ENCODE assay signal across 25 mouse cellular contexts in the genomic region with DNA sequence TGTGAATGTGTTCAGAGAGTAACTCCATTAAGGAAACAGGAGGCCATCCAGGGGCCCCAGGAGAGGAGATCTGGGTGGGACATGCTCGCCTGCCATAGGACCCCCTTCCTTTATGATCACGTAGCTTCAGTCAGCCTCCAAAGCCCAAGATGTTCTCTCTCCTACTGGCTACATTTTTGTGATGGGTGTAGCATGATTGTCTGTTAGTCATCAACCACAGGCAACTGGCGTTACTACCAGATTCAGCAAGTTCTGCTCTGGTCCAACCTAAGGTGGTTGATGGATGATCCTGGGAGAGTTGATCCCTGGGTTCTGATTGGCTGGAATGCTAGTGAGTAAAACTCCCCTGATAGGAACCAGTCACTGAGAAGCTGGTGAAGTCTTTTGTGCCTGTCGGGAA. TPM values are rescaled to one million over a fixed set of nuclear protein-coding genes. Genes with fewer than 3 reads are reported as not detected.
DNase-seq lines count a peak whose midpoint lies in the region; ATAC-seq and TF ChIP-seq lines count a peak whose summit lies in the region.
"Had no signal": no experiment of that assay in that cellular context is flagged by ENCODE, and none has a peak within 500 bp of the region (broad histone marks: within the 10 kb centered on the region; RNA-seq: fewer than 3 reads in every experiment).

No protein-coding gene starts in this region.

- H3K36me3 ChIP-seq in heart, adult 2 months (ENCODE audit: control insufficient read depth, insufficient read depth, low read length): no peaks in the 10 kb centered on the region
- H3K36me3 ChIP-seq in embryonic facial prominence, embryonic 15.5 days: no peaks in the 10 kb centered on the region
- H3K36me3 ChIP-seq in stomach, postnatal 0 days (ENCODE audit: control insufficient read depth, insufficient read depth, low read length): no peaks in the 10 kb centered on the region
- no peaks in the 10 kb centered on the region for H3K36me3 ChIP-seq in intestine, embryonic 15.5 days
- H3K36me3 ChIP-seq: forebrain, embryonic 12.5 days; heart, embryonic 10.5 days; limb, embryonic 12.5 days; liver, embryonic 12.5 days had no signal

- TF ChIP-seq EP300 in heart, adult 2 months (IDR thresholded peaks at IDR 0.05; ENCODE audit: insufficient read depth, low read depth, low read length): no peak
- TF ChIP-seq EP300 in stomach, postnatal 0 days (optimal IDR thresholded peaks at IDR 0.05): no peak

- H3K27ac ChIP-seq in heart, adult 2 months: peak overlapping the region; percentile 42; the same call in 1 of the 2 replicates
- peak overlapping the region; percentile 87; the same call in 1 of the 2 replicates for H3K27ac ChIP-seq in embryonic facial prominence, embryonic 15.5 days (replicated peaks)
- H3K27ac ChIP-seq in stomach, postnatal 0 days (replicated peaks): no peak overlapping the region
- no peak overlapping the region for H3K27ac ChIP-seq in intestine, embryonic 15.5 days
- H3K27ac ChIP-seq: forebrain, embryonic 12.5 days; heart, embryonic 10.5 days; hindbrain, postnatal 0 days; liver, embryonic 12.5 days had no signal

- 72% methylated on average over 4 of the region's 4 CpGs for WGBS in heart, adult 2 months
- 60% methylated on average over 4 of the region's 4 CpGs for WGBS in embryonic facial prominence, embryonic 15.5 days
- 52% methylated on average over 4 of the region's 4 CpGs for WGBS in stomach, postnatal 0 days
- 75% methylated on average over 4 of the region's 4 CpGs for WGBS in intestine, embryonic 15.5 days
- 82% methylated on average over 4 of the region's 4 CpGs for WGBS in lung, adult 2 months

- in situ Hi-C loops in Patski (cut with MboI; ENCODE audit: low pct_unique_long_range_greater_than_20kb): loop anchor here (25.0 kb wide), 1 partner anchor 840 kb away; the partner anchor contains the start of gene Zxdc

- no peak overlapping the region for H3K4me3 ChIP-seq in heart, adult 2 months
- no peak overlapping the region for H3K4me3 ChIP-seq in embryonic facial prominence, embryonic 15.5 days (replicated peaks)
- no peak overlapping the region for H3K4me3 ChIP-seq in stomach, postnatal 0 days (ENCODE audit: low read depth, low read length)
- no peak overlapping the region for H3K4me3 ChIP-seq in intestine, embryonic 15.5 days (replicated peaks)
- no peak overlapping the region for H3K4me3 ChIP-seq in lung, adult 2 months (replicated peaks; ENCODE audit: extremely low read depth, low read depth, low read length)
- H3K4me3 ChIP-seq: forebrain, embryonic 12.5 days; heart, embryonic 10.5 days; limb, embryonic 12.5 days; liver, embryonic 12.5 days had no signal

- H3K4me1 ChIP-seq in heart, adult 2 months (ENCODE audit: control insufficient read depth, insufficient read depth, low read length): peaks cover 7% of the 10 kb centered on the region
- peaks cover 56% of the 10 kb centered on the region for H3K4me1 ChIP-seq in embryonic facial prominence, embryonic 15.5 days
- no peaks in the 10 kb centered on the region for H3K4me1 ChIP-seq in stomach, postnatal 0 days (replicated peaks; ENCODE audit: control insufficient read depth, insufficient read depth)
- peaks cover 7% of the 10 kb centered on the region; the same call in 1 of the 2 replicates for H3K4me1 ChIP-seq in intestine, embryonic 15.5 days (replicated peaks)
- H3K4me1 ChIP-seq in lung, adult 2 months (ENCODE audit: control insufficient read depth, insufficient read depth, low read length): peaks cover 2% of the 10 kb centered on the region; the same call in 1 of the 2 replicates
- H3K4me1 ChIP-seq: liver, embryonic 12.5 days had no signal

- TF ChIP-seq CTCF in heart, adult 2 months (IDR thresholded peaks at IDR 0.05): no peak
- no peak for TF ChIP-seq CTCF in Patski (IDR thresholded peaks at IDR 0.05)
- no peak for TF ChIP-seq CTCF in stomach, postnatal 0 days (IDR thresholded peaks at IDR 0.05; ENCODE audit: low read depth)
- no peak for TF ChIP-seq CTCF in lung, adult 2 months (IDR thresholded peaks at IDR 0.05; ENCODE audit: insufficient read depth, low read length)

- peak; percentile 66 for ATAC-seq in Patski
- no peak for ATAC-seq in embryonic facial prominence, embryonic 15.5 days (ENCODE audit: insufficient number of reproducible peaks, low FRiP score, low TSS enrichment, low read depth)
- peak; percentile 60 for ATAC-seq in stomach, postnatal 0 days (ENCODE audit: low FRiP score, low TSS enrichment)
- no peak for ATAC-seq in intestine, embryonic 15.5 days
- ATAC-seq: activated CD4-positive, CD25-positive, alpha-beta regulatory T cell, adult 4 months; hindbrain, postnatal 0 days; intestine, postnatal 0 days; liver, embryonic 12.5 days had no signal

- no peaks in the 10 kb centered on the region for H3K27me3 ChIP-seq in heart, adult 2 months (ENCODE audit: control insufficient read depth, insufficient read depth, low read length)
- no peaks in the 10 kb centered on the region for H3K27me3 ChIP-seq in Patski
- no peaks in the 10 kb centered on the region for H3K27me3 ChIP-seq in embryonic facial prominence, embryonic 15.5 days
- H3K27me3 ChIP-seq in stomach, postnatal 0 days (ENCODE audit: control insufficient read depth, insufficient read depth, low read length): no peaks in the 10 kb centered on the region
- no peaks in the 10 kb centered on the region for H3K27me3 ChIP-seq in intestine, embryonic 15.5 days (replicated peaks)

- POLR2A ChIA-PET in Patski (lab: Charles Lee): no interaction called here

- no peak for TF ChIP-seq POLR2A in heart, adult 2 months (IDR thresholded peaks at IDR 0.05; ENCODE audit: insufficient read depth, low read depth, low read length)
- no peak for TF ChIP-seq POLR2A in lung, adult 2 months (IDR thresholded peaks at IDR 0.05; ENCODE audit: borderline replicate concordance, extremely low read depth, low read depth, low read length)

- intact Hi-C loops in heart, adult 2 months (cut with DNase I): no loop called here
- intact Hi-C loops in heart, postnatal 10 days (cut with DNase I): no loop called here

- CTCF ChIA-PET in Patski (lab: Charles Lee): interaction anchor here (1.1 to 1.9 kb wide), 3 partner anchors 16 to 56 kb away, joined by 3 to 7 read pairs (median 4); no protein-coding TSS in a partner anchor

- H3K9ac ChIP-seq in heart, adult 2 months (ENCODE audit: low read depth, low read length): no peak overlapping the region
- no peak overlapping the region for H3K9ac ChIP-seq in embryonic facial prominence, embryonic 15.5 days
- H3K9ac ChIP-seq in stomach, postnatal 0 days (ENCODE audit: low read length): no peak overlapping the region
- no peak overlapping the region for H3K9ac ChIP-seq in intestine, embryonic 15.5 days
- H3K9ac ChIP-seq: forebrain, embryonic 12.5 days; limb, embryonic 12.5 days; liver, embryonic 12.5 days had no signal

- no peak overlapping the region for H3K4me2 ChIP-seq in embryonic facial prominence, embryonic 15.5 days (replicated peaks)
- H3K4me2 ChIP-seq in stomach, postnatal 0 days (replicated peaks; ENCODE audit: low read depth): no peak overlapping the region
- H3K4me2 ChIP-seq in intestine, embryonic 15.5 days (replicated peaks): no peak overlapping the region
- H3K4me2 ChIP-seq: forebrain, embryonic 12.5 days; limb, embryonic 12.5 days; liver, embryonic 12.5 days; midbrain, embryonic 11.5 days had no signal

- no peaks in the 10 kb centered on the region for H3K79me2 ChIP-seq in heart, adult 2 months (replicated peaks; ENCODE audit: control insufficient read depth, insufficient read depth, low read length)

- peak in 1 of 2 experiments; percentile 25 for DNase-seq in heart, adult 2 months
- DNase-seq in heart, postnatal 10 days: no peak
- peak; percentile 97 for DNase-seq in Patski (ENCODE audit: low read depth, low spot score)
- DNase-seq in stomach, postnatal 0 days (ENCODE audit: low spot score): no peak
- DNase-seq in right cerebral cortex, adult 18-20 months: no peak
- DNase-seq in lung, adult 2 months: no peak
- DNase-seq: adrenal gland, adult 8-10 months; kidney, postnatal 25 days; layer of hippocampus, postnatal 36 days; lung, postnatal 14 days; right cerebral cortex, postnatal 14 days; thymus, postnatal 14 days had no signal

- H3K9me3 ChIP-seq in embryonic facial prominence, embryonic 15.5 days (replicated peaks): no peaks in the 10 kb centered on the region
- no peaks in the 10 kb centered on the region for H3K9me3 ChIP-seq in stomach, postnatal 0 days (ENCODE audit: control insufficient read depth, low read length)
- no peaks in the 10 kb centered on the region for H3K9me3 ChIP-seq in intestine, embryonic 15.5 days
- H3K9me3 ChIP-seq: forebrain, embryonic 12.5 days; heart, embryonic 10.5 days; limb, embryonic 12.5 days; liver, embryonic 12.5 days had no signal

RNA-seq across cellular contexts. Expression of gene Fbln2, which starts 9.7 kb away (rescaled TPM):
- 10 to 100 TPM; 55.8 to 56.9 TPM for total RNA-seq in heart, adult 2 months (2021)
- 117 and 153 TPM in 2 replicates for polyA plus RNA-seq in heart, adult 2 months (2012; rRNA removed)
- total RNA-seq in heart, postnatal 10 days (2021): 100 to 1,000 TPM; 143 to 154 TPM
- 2.9 TPM for polyA plus RNA-seq in Patski (2021)
- 240 and 260 TPM in 2 replicates for polyA plus RNA-seq in embryonic facial prominence, embryonic 15.5 days (2015; fragmentation: Nextera tagmentation; extraction: Ambion mirVana)
- 29.5 and 32.1 TPM in 2 replicates for polyA plus RNA-seq in stomach, postnatal 0 days (2015; fragmentation: Nextera tagmentation; extraction: Ambion mirVana)
- 51.8 and 56.9 TPM in 2 replicates for polyA plus RNA-seq in intestine, embryonic 15.5 days (2015; fragmentation: Nextera tagmentation; extraction: Ambion mirVana)
- polyA plus RNA-seq in lung, adult 2 months (2012; rRNA removed): 63.0 and 88.3 TPM in 2 replicates
- total RNA-seq: common myeloid progenitor, adult 5-6 weeks; megakaryocyte progenitor cell, adult 5-6 weeks; neutrophil, adult 5-6 weeks had no signal

RNA-seq across cellular contexts. Expression of gene Hdac11, which starts 46.1 kb away (rescaled TPM):
- 10 to 100 TPM; 17.4 to 18.4 TPM for total RNA-seq in heart, adult 2 months (2021)
- 22.7 and 28.4 TPM in 2 replicates for polyA plus RNA-seq in heart, adult 2 months (2012; rRNA removed)
- total RNA-seq in heart, postnatal 10 days (2021): 10 to 100 TPM in 1 of 2 experiments, 1 to 10 TPM in 1; 9.4 to 12.6 TPM
- 77.2 TPM for polyA plus RNA-seq in Patski (2021)
- 12.2 and 14.1 TPM in 2 replicates for polyA plus RNA-seq in embryonic facial prominence, embryonic 15.5 days (2015; fragmentation: Nextera tagmentation; extraction: Ambion mirVana)
- polyA plus RNA-seq in stomach, postnatal 0 days (2015; fragmentation: Nextera tagmentation; extraction: Ambion mirVana): 6.5 and 7.1 TPM in 2 replicates
- polyA plus RNA-seq in intestine, embryonic 15.5 days (2015; fragmentation: Nextera tagmentation; extraction: Ambion mirVana): 8.7 and 10.4 TPM in 2 replicates
- 18.4 and 18.7 TPM in 2 replicates for polyA plus RNA-seq in lung, adult 2 months (2012; rRNA removed)

Comparison
In these comparisons a context has a peak if more than half of its experiments do, and no peak if none do; other contexts are left out.
1. H3K27ac ChIP-seq: peak in heart, adult 2 months (single experiment) and embryonic facial prominence, embryonic 15.5 days (single experiment); none in stomach, postnatal 0 days (single experiment) and intestine, embryonic 15.5 days (single experiment).
2. ATAC-seq: peak in Patski (single experiment) and stomach, postnatal 0 days (single experiment); none in embryonic facial prominence, embryonic 15.5 days (single experiment) and intestine, embryonic 15.5 days (single experiment).